ENCODE assay signal across 8 mouse cellular contexts in the genomic region with DNA sequence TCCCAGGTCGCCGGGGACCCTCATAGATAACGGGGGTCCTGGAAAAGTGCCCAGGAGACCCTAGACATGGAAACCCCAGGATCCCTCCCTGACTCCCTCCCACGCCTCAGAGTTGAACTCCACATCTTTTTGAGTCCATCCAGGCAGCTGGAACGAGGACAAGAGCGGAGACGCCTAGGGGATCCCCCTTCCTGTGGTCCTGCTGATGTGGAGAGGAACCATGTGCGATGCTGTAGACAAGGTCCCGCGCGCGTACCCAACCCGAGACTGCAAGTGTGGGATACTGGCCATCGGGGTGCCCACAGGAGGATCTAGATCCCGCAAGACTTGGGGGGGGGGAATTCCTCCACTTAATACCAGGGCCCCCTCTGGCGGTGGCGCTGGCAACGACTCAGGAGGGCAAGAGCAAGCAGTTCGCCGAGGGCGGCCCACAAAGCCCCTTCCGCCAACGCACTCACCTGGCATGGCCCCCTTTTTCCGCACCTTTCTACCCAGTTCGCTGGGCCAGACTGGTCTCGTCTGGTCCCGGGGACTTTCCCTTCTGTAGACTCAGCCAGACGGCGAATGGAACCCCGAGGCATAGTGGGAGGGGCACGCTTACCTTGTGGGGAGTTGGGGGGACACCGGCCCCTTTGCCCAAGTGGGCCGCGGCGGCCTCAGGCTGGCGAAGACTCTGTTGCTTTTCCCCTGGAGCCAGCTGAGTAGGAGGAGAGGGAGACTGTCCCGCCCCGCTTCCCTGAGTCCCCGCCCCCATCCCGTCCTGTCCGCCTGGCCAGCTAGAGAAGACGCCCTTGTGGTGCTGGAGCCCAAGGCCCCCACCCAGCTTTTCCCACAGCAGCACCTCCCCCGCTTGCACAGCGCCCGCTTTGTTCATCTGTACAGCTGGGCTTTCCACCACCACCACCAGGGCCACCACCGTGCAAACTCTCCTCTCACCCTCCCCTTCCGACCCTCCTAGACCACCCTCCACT. TPM values are rescaled to one million over a fixed set of nuclear protein-coding genes. Genes with fewer than 3 reads are reported as not detected.
DNase-seq lines count a peak whose midpoint lies in the region; ATAC-seq and TF ChIP-seq lines count a peak whose summit lies in the region.

A gene (minus strand): TSS at position 675 of the 971 bp plus-strand sequence.

- peak; percentile 48 to 49 for DNase-seq in left cerebral cortex, adult 18-20 months (ENCODE audit: low spot score in 2 of 2)
- no peak for DNase-seq in left cerebral cortex, adult 11 months (ENCODE audit: low spot score)
- DNase-seq in embryo, embryonic 10.5 days (ENCODE audit: low spot score), result peak; percentile 82
- peak; percentile 99 for DNase-seq in heart, adult 11 months
- DNase-seq in limb, embryonic 11.5 days (ENCODE audit: low spot score), result peak; percentile 80
- peak; percentile 93 for DNase-seq in midbrain, embryonic 11.5 days (ENCODE audit: low spot score, missing footprints)

- no peaks in the 10 kb centered on the region for H3K9me3 ChIP-seq in intestine, postnatal 0 days (ENCODE audit: control insufficient read depth)
- H3K9me3 ChIP-seq in limb, embryonic 11.5 days (ENCODE audit: control insufficient read depth, low read length), result no peaks in the 10 kb centered on the region
- H3K9me3 ChIP-seq in midbrain, embryonic 11.5 days (ENCODE audit: control insufficient read depth, low read length), result no peaks in the 10 kb centered on the region
- peaks cover 5% of the 10 kb centered on the region; the same call in 1 of the 2 replicates for H3K9me3 ChIP-seq in stomach, embryonic 14.5 days (ENCODE audit: control insufficient read depth, low read depth, low read length)

- no peaks in the 10 kb centered on the region for H3K36me3 ChIP-seq in intestine, postnatal 0 days (ENCODE audit: control insufficient read depth, insufficient read depth)
- no peaks in the 10 kb centered on the region for H3K36me3 ChIP-seq in limb, embryonic 11.5 days (ENCODE audit: control insufficient read depth, insufficient read depth, low read length)
- H3K36me3 ChIP-seq in midbrain, embryonic 11.5 days (ENCODE audit: control insufficient read depth, insufficient read depth, low read length), result no peaks in the 10 kb centered on the region
- no peaks in the 10 kb centered on the region for H3K36me3 ChIP-seq in stomach, embryonic 14.5 days (ENCODE audit: control insufficient read depth, insufficient read depth, low read length)

- H3K4me2 ChIP-seq in intestine, postnatal 0 days (replicated peaks; ENCODE audit: low read depth), result peak within 1 kb of the TSS; percentile 82
- peak within 1 kb of the TSS; percentile 98 for H3K4me2 ChIP-seq in limb, embryonic 11.5 days (ENCODE audit: low read depth, severe bottlenecking)
- H3K4me2 ChIP-seq in midbrain, embryonic 11.5 days, result peak within 1 kb of the TSS; percentile 100
- H3K4me2 ChIP-seq in stomach, embryonic 14.5 days (replicated peaks; ENCODE audit: low read depth, low read length), result peak within 1 kb of the TSS; percentile 95

- H3K4me1 ChIP-seq in intestine, postnatal 0 days (replicated peaks; ENCODE audit: control insufficient read depth, insufficient read depth, low read length), result 0 out of 2 replicates have a peak, but pooled peaks cover 5% of the 10 kb centered on the region
- peaks cover 17% of the 10 kb centered on the region for H3K4me1 ChIP-seq in limb, embryonic 11.5 days (ENCODE audit: control insufficient read depth, insufficient read depth, low read length)
- peaks cover 8% of the 10 kb centered on the region; the same call in 1 of the 2 replicates for H3K4me1 ChIP-seq in midbrain, embryonic 11.5 days (ENCODE audit: control insufficient read depth, insufficient read depth, low read length)
- peaks cover 8% of the 10 kb centered on the region; the same call in 1 of the 2 replicates for H3K4me1 ChIP-seq in stomach, embryonic 14.5 days (ENCODE audit: control insufficient read depth, insufficient read depth, low read length)

- TF ChIP-seq CTCF in intestine, postnatal 0 days (IDR thresholded peaks at IDR 0.05; ENCODE audit: low read depth), result peak; percentile 71

- 2% methylated on average over 46 of the region's 47 CpGs for WGBS in intestine, postnatal 0 days
- under 1% methylated on average over 41 of the region's 47 CpGs for WGBS in limb, embryonic 11.5 days
- WGBS in midbrain, embryonic 11.5 days, result under 1% methylated on average over 45 of the region's 47 CpGs
- under 1% methylated on average over 47 of the region's 47 CpGs for WGBS in stomach, embryonic 14.5 days

- H3K4me3 ChIP-seq in intestine, postnatal 0 days (ENCODE audit: low read depth, low read length), result peak within 1 kb of the TSS; percentile 58
- peak within 1 kb of the TSS; percentile 61 for H3K4me3 ChIP-seq in limb, embryonic 11.5 days (ENCODE audit: low read depth, low read length)
- peak within 1 kb of the TSS; percentile 63 for H3K4me3 ChIP-seq in midbrain, embryonic 11.5 days (ENCODE audit: low read depth, low read length)
- peak within 1 kb of the TSS; percentile 54 for H3K4me3 ChIP-seq in stomach, embryonic 14.5 days (ENCODE audit: low read depth, low read length)

- H3K9ac ChIP-seq in intestine, postnatal 0 days (ENCODE audit: low read depth, low read length), result peak within 1 kb of the TSS; percentile 54
- H3K9ac ChIP-seq in limb, embryonic 11.5 days (ENCODE audit: low read length), result peak within 1 kb of the TSS; percentile 68
- H3K9ac ChIP-seq in midbrain, embryonic 11.5 days (ENCODE audit: low read length), result peak within 1 kb of the TSS; percentile 68
- peak within 1 kb of the TSS; percentile 50 for H3K9ac ChIP-seq in stomach, embryonic 14.5 days (replicated peaks; ENCODE audit: low read depth, low read length)

- peaks cover 21% of the 10 kb centered on the region for H3K27me3 ChIP-seq in intestine, postnatal 0 days (replicated peaks; ENCODE audit: control insufficient read depth, insufficient read depth, low read length)
- no peaks in the 10 kb centered on the region for H3K27me3 ChIP-seq in limb, embryonic 11.5 days (ENCODE audit: control insufficient read depth, insufficient read depth, low read length)
- peaks cover 7% of the 10 kb centered on the region; the same call in 1 of the 2 replicates for H3K27me3 ChIP-seq in midbrain, embryonic 11.5 days (ENCODE audit: control insufficient read depth, insufficient read depth, low read length)
- no peaks in the 10 kb centered on the region for H3K27me3 ChIP-seq in stomach, embryonic 14.5 days (ENCODE audit: control insufficient read depth, insufficient read depth, low read length)

- peak; percentile 52 for ATAC-seq in intestine, postnatal 0 days
- peak; percentile 74 for ATAC-seq in limb, embryonic 11.5 days (ENCODE audit: insufficient number of reproducible peaks, low FRiP score, low TSS enrichment, low read depth)
- ATAC-seq in midbrain, embryonic 11.5 days (ENCODE audit: low FRiP score), result peak; percentile 74
- ATAC-seq in stomach, embryonic 14.5 days (ENCODE audit: insufficient number of reproducible peaks, insufficient read depth, low FRiP score, low read depth), result peak; percentile 81

- H3K27ac ChIP-seq in intestine, postnatal 0 days (ENCODE audit: low read depth, low read length), result peak within 1 kb of the TSS; percentile 36; the same call in 1 of the 2 replicates
- peak within 1 kb of the TSS; percentile 38 for H3K27ac ChIP-seq in limb, embryonic 11.5 days (replicated peaks; ENCODE audit: low read depth, low read length)
- H3K27ac ChIP-seq in midbrain, embryonic 11.5 days (ENCODE audit: low read depth, low read length), result no peak within 1 kb of the TSS
- H3K27ac ChIP-seq in stomach, embryonic 14.5 days (ENCODE audit: low read length), result peak within 1 kb of the TSS; percentile 59; the same call in 1 of the 2 replicates

RNA-seq across cellular contexts. Expression of the gene that starts here (rescaled TPM):
- 10 to 100 TPM; 59.0 to 67.4 TPM for total RNA-seq in left cerebral cortex, adult 18-20 months (2021)
- polyA plus RNA-seq in intestine, postnatal 0 days (2015; fragmentation: Nextera tagmentation; extraction: Ambion mirVana), result 6.2 and 6.9 TPM in 2 replicates
- polyA plus RNA-seq in limb, embryonic 11.5 days (2014; fragmentation: Nextera tagmentation; extraction: Ambion mirVana), result 41.6 and 44.1 TPM in 2 replicates
- 28.8 and 32.8 TPM in 2 replicates for polyA plus RNA-seq in midbrain, embryonic 11.5 days (2014; fragmentation: Nextera tagmentation; extraction: Ambion mirVana)
- 26.7 and 26.8 TPM in 2 replicates for polyA plus RNA-seq in stomach, embryonic 14.5 days (2014; fragmentation: Nextera tagmentation; extraction: Ambion mirVana)
